Mouse (Mus musculus) urinary bladder, postnatal 4 days (tissue): ENCODE measurements around the gene Gzmd.
"Not testable (repeated sequence)": the region's sequence is repeated elsewhere in the genome, so short reads cannot be mapped to it uniquely, and the experiment has no call there.

Experiments
- DNase-seq, 2 experiments: peaks; one replicate each; pipeline ENCODE4 v3.0.0; 2021 to 2022; ENCODE audit warnings: low spot score in 2 of 2

The Gzmd gene

DNA sequence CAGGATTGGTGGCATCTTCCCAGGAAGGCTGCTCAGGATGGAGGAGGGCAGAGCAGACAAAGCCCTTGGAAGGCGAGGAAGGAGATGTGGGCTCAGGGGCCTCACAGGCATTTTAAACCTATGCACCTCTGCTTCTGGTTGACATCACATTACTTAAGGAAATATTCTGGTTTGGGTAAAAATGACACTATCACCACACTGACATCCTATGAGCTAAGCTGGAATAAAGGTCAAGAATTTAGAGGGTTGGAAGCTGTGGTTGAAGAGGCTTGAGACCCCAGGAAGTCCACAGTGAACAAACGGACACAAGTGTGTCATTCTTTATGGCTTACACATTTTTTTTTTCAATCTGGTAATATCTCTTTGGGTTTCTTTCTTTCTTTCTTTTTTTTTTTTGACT lies at the start of gene Gzmd:
Gene Gzmd, minus strand, starts transcription at position 101 of the 400 bp plus-strand sequence.
- not testable (repeated sequence) for DNase-seq

DNA sequence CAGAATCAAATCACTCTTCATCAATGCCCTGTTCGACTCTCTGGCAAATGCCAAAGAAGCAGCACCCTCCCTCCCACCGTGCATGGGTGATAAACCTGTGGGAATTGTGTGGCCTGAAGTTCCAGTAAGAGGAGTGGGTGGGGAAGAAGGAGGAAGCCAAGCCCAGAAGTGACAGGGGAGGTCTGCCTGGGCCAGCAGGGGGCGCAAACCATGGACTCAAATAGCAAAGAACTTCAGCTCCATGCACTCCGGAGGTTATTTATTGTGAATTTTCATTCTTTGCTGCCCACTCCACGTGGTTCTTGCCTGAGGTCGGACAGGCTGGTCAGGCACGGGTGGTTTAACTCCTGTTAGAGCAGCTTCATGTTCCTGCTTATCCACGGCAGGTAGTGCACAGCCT lies 45.2 kb upstream of the Gzmd start:
- DNase-seq: not testable (repeated sequence)

GRCm38 (mm10) chr14:56174499-56174898 lies 42.1 kb upstream of the Gzmd start, which contains the start of gene Gzmn:
Gzmn (minus strand) TSS chr14:56174599.
- DNase-seq: no peak

- no peak for DNase-seq
Measured at GRCm38 (mm10) chr14:56173396-56173795, 41.0 kb upstream of the Gzmd start.

GRCm38 (mm10) chr14:56172744-56173143 lies 40.3 kb upstream of the Gzmd start:
- no peak for DNase-seq

DNA sequence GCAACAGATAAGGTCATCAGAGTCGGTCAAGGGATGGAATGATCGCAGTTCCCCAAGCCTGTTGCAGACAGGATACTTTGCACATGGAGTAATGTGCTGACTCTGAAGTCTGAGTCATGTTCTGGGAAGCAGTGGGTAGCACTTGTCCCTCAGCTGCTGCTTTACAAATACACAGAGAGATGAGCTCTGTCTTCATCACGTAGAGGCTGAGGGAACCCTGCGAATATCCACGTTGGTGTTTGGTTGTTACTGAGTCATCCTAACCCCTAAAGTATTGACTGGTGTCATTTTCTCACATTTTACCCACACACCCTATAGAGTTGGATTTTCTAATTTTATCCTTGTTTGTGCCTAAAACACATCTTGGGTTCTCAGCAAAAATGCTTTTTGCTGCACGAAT lies 35.6 kb upstream of the Gzmd start:
- no peak for DNase-seq

DNA sequence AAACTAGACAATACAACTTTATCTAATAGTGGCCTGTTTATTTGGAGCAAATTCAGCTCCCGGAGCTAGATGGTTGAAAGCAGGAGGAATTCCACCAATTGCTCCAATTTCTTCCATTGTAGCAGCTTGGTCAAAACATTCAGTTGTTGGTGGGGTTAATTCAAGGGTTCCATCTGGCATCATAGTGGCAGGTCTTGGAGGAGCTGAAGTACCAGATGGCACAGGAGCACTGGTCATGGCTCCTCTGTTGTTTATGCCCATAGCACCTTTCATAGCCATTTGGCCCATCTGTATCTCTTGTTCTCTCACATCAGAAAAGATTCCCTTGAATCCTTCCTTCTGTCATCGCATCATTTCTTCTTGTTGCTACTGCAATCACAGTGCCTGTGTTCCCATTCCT lies 29.7 kb upstream of the Gzmd start:
- no peak for DNase-seq

DNA sequence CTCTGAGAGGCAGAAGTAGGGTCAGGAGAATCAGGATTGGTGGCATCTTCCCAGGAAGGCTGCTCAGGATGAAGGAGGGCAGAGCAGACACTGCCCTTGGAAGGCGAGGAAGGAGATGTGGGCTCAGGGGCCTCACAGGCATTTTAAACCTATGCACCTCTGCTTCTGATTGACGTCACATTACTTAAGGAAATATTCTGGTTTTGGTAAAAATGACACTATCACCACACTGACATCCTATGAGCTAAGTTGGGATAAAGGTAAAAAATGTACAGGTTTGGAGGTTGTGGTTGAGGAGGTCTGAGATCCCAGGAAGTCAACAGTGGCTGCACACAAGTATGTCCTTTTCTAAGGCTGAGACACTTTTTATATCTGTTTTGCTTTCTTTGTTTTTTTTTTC lies 27.1 kb upstream of the Gzmd start, which contains the start of gene Gzmg:
Gene Gzmg, minus strand, starts transcription at position 101 of the 400 bp plus-strand sequence.
- DNase-seq: not testable (repeated sequence)

DNA sequence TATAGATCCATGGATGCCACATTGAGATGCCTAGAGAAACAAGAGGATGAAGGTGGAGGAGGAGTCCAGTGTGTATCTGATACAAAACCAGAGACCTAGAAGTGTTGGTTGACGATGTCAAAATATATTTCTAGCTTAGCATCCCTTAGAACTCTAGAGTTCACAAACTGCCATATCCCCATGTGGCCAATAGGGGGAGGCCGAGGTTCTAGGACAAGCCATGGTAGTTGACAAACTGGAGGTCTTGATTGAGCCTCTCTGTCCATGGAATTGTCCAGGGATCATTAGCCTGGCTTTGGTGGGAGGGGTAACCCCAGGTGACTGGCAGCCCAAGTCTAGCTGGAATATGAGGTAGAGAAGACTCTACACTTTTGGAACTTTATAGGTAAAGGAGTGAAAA lies 22.9 kb upstream of the Gzmd start:
- DNase-seq: no peak

DNA sequence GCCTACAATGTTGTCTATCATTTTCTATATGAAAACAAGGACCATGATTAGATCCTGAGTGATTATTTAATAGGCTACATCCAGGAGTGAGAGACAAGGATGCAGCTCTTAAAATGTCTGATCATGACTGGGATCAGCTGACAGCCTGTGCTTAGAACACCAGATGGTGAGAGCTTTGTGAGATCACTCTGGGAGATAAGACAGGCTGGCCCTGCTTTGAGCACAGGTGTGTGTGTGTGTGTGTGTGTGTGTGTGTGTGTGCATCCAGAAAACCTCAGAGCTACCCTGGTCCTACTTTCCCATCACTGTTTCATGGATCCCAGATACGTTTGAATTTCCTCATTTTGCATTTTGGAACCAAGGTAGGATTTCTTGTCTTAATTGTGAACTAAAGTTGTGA lies 1.3 kb upstream of the Gzmd start:
- DNase-seq: not testable (repeated sequence)

DNA sequence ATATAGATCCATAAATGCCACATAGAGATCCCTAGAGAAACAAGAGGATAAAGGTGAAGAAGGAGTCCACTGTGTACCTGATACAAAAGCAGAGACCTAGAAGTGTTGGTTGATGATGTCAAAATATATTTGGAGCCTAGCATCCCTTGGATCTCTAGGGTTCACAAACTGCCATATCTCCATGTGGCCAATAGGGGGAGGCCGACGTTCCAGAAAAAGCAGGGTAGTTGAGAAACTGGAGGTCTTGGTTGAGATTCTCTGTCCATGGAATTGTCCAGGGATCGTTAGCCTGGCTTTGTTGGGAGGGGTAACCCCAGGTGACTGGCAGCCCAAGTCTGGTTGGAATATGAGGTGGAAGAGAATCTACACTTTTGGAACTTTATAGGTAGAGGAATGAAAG lies 4.1 kb downstream of the Gzmd start:
- no peak for DNase-seq

DNA sequence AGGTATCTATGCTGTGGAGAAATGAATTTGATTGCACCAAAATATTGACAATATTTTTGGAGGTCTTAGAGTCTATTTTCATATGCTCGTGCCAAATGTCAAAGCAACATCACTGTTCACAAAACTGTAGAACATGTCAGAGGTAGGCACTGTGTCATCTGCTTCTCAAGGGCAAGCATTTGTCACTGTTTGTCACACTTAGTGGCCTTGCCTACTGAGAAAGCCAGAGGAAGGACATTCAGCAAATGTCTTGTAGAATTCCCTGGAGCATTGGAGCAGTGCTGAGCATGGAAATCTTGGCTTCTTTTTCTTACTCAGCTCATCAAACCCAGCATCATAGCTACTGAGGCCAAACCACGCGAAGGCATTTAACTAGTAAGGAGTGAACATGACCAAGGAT lies 8.9 kb downstream of the Gzmd start:
- no peak for DNase-seq

GRCm38 (mm10) chr14:56120525-56120924 lies 11.9 kb downstream of the Gzmd start, which contains the start of gene Gzme:
Gzme (minus strand) TSS chr14:56120625.
- DNase-seq: no peak

DNA sequence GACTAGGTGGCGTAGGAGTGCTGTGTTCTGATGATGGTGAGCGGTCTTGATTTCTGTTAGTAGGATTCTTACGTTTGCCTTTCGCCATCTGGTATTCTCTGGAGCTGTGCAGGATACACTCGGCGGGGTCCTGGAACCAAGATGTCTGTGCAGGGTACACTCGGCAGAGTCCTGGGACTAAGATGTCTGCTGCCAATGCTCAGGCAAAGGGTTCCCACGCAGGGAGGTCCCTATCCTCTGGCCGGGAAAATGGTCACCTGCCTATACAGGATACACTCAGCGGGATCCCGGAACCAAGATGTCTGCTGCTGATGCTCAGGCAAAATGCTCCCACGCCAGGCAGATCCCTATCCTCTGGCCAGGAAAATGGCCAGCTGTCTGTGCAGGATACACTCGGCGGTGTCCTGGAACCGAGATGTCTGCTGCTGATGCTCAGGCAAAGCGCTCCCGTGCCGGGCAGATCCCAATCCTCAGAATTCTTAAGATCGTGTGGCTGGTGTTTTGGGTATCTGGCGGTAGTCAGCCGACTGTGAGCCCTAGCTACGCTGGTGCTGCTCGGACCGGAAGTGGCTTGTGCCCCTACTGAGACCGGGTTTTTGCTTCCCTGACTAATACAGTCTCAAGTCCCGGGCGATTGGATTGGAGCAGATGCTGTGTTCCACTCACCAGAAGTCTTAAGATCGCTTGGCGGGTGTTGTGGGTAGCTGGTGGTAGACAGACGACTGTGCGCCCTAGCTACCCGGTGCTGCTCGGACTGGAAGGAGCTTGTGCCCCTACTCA lies 16.7 kb downstream of the Gzmd start:
- not testable (repeated sequence) for DNase-seq

GRCm38 (mm10) chr14:56105447-56106180 lies 26.8 kb downstream of the Gzmd start:
- DNase-seq: no peak

DNA sequence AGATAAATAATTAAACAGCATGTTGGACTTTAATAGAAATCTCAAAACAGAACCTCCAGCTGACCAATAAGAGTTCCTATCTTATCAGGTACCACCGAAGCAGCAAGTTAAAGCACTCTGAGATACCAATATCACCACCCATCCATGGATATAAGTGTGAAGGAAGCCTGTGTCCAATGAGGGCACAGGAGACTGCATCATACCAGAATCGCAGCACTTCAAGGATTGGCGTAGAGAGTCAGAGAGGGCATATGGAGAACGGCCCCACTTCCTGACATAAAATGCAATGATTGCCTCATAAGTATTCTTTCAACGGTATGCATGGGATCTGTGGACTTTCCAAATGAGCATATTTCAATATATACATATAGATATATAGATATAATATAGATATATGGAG lies 27.4 kb downstream of the Gzmd start:
- no peak for DNase-seq

DNA sequence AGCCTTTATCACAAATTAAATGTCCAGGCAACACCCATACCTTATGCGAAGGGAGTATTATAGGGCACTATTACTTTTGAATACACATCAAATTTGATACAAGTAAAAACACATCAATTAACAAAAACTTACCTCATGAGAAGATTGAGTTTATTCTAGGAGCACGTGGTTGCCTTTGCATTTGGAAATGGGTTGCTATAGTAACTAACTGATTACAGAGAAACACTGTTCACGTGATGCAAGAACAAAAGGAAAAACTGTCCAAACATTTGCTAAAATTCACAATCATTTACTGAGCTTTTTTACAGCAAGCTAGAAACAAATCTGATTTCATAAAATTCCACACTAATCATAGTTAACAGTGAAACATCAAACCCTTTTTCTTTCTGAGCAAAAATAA lies 29.0 kb downstream of the Gzmd start:
- no peak for DNase-seq

DNA sequence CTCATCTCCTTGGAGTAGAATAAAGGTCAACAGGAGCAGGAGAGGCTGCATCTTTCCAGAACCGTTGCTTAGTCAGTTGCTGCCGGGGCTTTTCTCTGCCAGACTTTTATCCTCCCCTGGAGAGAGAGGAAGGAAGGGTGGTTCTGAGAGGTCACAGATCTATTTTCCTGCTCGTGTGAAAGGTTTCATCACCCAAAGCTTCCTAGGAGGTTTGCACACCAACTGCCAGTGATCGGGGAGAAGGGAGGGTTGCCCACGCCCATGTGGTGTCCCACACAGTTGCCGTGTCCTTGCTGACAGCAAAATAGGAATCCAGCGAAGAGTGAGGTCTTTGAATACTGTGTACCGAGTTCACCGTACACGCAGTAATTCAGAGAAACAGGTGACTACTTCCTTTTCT lies 30.0 kb downstream of the Gzmd start, which contains the start of gene Ctsg:
Gene Ctsg, minus strand, starts transcription at position 189 of the 400 bp plus-strand sequence.
- no peak for DNase-seq

DNA sequence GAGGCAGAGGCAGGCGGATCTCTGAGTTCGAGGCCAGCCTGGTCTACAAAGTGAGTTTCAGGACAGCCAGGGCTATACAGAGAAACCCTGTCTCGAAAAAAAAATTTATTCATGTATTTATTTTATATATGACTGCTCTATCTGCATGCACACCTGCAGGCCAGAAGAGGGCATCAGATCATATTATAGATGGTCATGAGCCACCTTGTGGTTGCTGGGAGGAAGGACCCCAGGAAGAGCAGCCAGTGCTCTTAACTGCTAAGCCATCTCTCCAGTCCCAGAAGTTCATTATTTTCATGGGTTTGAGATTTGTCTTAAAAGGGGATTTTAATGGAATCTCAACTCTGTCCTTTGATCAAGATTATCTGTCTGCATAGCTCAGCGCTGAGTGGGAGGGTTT lies 33.5 kb downstream of the Gzmd start:
- DNase-seq: no peak

- no peak for DNase-seq
Measured at GRCm38 (mm10) chr14:56097597-56097996, 34.8 kb downstream of the Gzmd start.

- no peak for DNase-seq
Measured at GRCm38 (mm10) chr14:56093353-56093752, 39.1 kb downstream of the Gzmd start.

GRCm38 (mm10) chr14:56086711-56087110 lies 45.7 kb downstream of the Gzmd start:
- DNase-seq: no peak

DNA sequence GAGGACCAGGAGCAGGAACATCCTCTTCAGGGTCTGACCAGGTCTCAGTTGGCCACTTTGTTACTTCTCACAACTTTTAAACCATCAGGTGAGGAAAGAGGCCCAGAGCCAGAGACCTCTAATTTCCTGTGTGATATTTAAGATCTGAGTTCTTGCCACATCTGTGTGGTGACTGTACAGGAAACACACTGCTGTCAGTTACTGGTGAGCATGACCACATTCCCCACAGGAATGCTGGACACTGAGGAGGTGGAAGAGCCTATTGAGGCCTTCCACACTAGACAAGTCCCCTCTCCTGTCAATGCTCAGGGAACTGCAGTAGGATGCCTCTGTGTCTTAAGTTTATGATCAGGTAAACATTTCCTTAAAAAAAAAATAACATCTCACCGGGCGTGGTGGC lies 47.2 kb downstream of the Gzmd start, which contains the start of gene Mcpt8:
Gene Mcpt8, minus strand, starts transcription at position 107 of the 400 bp plus-strand sequence.
- no peak for DNase-seq
